Mouse (Mus musculus): ENCODE results near the gene Chchd6.

Gene Chchd6

DNA sequence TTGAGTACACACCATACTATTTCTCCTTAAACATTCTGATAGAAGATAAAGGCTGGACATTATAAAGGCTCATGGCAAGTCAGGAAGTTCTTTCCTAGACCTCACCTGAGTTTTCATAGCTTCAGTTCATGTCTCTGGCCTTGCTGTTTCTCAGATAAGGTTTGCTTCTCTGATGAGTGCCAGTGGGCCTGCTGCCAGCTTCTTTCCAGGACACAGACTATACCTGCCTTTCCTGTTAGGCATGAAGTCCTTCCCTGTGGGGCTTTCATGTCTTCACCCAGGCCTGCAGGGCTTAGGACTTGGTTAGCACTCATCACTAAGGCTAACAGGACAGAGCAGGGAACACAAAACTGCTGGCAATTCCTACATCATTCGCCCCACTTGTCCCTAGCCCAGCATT, 186.4 kb downstream of the Chchd6 start:
- in situ Hi-C loops (cut with MboI, MseI): no loop called here

DNA sequence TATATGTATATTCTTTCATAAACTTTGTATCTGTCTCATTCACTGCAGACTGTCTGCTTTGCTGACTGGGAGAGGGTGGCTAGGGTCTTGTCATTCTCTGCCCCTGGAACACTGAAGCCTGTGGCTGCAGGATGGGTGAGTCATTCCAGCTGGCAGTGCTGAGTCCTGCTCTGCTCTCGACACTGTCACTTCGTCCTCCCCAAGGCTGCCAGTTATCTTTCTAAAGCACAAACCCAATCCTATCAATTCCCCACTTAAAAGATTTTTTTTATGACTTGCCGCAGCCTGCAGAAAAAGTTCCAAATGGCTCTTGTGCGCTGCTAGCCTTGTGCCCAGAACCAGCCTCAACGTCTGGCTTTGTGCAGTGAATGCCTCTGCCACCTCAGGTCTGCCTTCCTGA, 187.2 kb downstream of the Chchd6 start:
- in situ Hi-C loops (cut with MboI, MseI): no loop called here

DNA sequence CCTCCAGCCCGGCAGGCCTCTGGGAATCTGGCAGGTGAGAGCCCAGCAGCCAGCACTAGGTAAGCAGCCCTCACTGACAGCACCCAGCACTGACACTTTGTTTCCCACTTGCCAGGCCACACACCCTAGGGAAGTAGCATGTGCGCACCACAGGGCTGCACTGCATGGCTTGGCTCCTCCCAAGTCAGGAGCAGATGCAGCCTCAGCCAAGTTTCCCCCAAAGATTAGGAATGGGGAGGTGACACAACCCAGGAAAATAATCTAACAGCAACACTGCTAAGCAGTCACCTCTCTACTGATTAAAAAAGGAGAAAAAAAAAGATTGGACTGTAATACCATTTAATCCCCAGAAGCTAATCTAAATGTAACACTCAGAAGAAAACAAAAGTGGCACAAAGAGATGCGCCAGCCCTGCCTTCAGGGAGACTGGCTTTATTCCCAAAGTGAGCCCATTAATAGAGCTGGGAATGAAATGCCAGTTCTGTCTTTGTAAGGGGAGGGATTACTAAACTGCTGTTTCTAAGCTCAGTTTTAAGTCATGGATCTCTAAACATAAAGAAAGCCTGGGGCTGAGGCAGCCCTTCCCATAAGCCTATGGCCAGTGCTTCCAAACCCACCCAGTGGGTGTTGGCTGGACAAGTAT, 188.1 kb downstream of the Chchd6 start:
- in situ Hi-C loops (cut with MboI, MseI): no loop called here

- in situ Hi-C loops (cut with MboI, MseI): no loop called here
These were observed 190.5 kb downstream of the Chchd6 start for GRCm38 (mm10) chr6:89404964-89405363.

DNA sequence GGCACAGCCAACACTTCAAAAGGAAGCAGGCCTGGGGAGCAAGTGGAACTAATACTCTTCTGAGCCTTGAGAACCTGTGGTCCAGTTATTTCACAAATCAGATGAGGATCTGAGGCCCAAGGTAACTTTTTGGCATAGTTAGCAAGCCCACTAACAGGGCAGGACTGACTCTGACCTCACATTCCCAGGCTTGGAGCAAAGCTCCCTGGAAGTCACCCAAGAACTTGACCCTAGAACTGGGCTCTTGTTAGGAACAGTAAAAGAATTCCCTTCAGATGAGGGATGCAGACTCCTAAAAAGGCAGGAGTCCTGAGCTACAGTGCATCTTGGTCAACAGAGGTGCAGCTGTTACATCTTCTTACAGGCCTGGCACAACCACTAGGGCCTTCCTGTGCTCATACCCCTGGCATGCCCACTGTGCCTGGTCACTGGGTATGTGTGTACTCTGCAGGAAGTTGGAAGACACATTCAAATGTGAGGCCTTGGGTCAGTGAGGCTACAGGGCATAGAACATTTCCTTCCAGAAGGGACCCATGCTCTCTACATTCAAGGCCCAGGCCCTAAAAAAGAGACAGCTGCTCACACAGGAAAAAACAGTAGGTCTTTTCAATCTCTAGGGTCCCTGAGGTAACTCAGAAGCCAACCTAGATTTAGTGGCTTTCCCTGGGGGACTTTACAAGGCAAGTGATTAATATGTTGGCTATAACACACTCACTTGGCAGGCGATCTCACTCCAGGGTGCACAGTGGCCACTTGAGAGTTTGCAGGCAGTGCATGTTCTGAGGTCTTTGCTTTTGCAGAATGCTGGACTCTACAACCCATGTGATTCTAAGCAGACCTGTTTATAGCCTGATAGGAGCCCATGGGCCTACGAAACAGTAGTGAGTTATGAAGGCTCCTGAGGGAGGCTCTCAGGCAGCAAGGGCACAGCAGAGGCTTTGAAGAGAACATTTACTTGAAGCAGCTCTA, 191.9 kb downstream of the Chchd6 start:
- in situ Hi-C loops (cut with MboI, MseI): no loop called here

DNA sequence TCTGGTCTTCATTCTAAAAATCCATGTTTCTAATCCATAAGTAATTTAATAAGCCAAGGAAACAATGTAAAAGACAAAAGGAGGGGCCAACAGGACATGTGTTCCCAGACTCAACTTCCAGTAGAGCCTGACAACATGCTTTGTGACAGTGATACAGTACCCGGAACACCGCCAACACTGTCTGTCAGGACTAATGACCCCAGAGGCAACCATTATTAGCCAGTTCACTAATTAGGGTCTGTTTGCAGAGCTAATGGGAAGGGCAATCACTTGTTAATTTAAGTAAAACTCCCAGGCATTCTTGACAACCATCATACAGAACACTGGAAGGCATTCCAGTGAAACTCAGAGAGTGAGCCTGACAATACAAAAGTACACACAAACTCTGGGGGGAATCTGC, 193.0 kb downstream of the Chchd6 start:
- in situ Hi-C loops (cut with MboI, MseI): no loop called here

GRCm38 (mm10) chr6:89399564-89399963, 195.9 kb downstream of the Chchd6 start:
- in situ Hi-C loops (cut with MboI, MseI): no loop called here

- in situ Hi-C loops (cut with MboI, MseI): no loop called here
These were observed 197.5 kb downstream of the Chchd6 start for GRCm38 (mm10) chr6:89397919-89398318.

DNA sequence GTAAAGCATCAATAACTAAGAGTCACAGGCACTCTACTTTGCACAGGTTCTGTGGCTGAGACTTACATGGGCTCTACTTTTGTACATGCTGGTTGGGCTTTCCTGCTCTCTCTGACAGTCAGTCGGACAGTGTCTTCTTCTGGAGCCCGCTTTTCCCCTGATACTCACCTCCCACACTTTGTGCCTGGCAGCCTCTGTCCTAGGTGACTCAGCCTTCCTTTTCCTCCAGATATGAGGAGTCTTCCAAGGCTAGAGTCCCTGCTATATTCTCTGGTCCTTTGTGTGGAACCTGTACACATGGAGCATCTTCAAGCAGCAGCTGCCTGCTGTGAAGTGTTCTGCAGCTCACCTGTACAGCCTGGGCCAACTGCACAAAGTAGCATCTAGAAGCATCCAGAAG, 201.6 kb downstream of the Chchd6 start:
- in situ Hi-C loops (cut with MboI, MseI): no loop called here

- in situ Hi-C loops (cut with MboI, MseI): no loop called here
These were observed 203.2 kb downstream of the Chchd6 start for GRCm38 (mm10) chr6:89392213-89392612.

DNA sequence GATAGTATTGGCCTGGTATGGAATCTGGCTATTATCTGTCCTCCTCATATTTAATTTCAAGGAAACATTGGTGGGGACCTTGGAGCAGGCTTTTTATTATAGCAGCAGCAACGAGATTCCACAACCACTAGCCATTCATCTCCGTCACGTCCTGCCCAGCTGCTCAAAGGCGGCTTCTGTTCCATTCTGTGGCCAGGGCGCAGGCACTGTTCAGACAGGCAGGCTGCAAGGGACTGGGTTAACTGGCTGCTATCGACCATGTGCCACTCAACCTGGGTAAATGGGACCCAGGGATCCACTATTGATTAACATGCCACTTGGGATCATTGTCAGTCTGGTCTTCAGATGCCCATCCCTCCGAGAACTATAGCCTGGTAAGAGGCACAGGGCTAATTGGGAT, 205.7 kb downstream of the Chchd6 start:
- in situ Hi-C loops (cut with MboI, MseI): loop anchor here (10.0 kb wide), 1 partner anchor 155 kb away; no protein-coding TSS in a partner anchor

- in situ Hi-C loops (cut with MboI, MseI): loop anchor here (10.0 kb wide), 1 partner anchor 158 kb away; no protein-coding TSS in a partner anchor
These were observed 208.5 kb downstream of the Chchd6 start for GRCm38 (mm10) chr6:89386956-89387355.

- in situ Hi-C loops (cut with MboI, MseI): loop anchor here (10.0 kb wide), 1 partner anchor 160 kb away; no protein-coding TSS in a partner anchor
These were observed 210.8 kb downstream of the Chchd6 start for GRCm38 (mm10) chr6:89384699-89385098.

DNA sequence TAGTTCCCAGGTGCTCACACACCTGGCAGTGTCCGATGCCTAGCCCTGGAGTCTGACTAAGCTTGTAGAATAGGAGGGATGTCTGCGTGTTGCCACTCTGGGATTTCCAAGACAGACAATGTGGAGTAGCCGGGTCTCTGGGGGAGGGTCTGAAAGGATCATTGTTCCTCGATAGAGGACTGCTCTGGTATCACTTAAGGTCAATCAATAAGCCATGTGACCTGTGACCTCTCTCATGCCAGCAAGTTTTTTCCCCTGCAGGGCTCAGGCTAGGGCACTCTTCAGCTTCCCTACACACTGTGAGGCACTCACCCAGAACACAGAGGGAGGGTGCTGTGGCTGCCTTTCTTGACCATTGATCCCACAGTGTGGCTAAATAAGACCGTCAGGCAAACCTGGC, 213.6 kb downstream of the Chchd6 start:
- in situ Hi-C loops (cut with MboI, MseI): loop anchor here (10.0 kb wide), 1 partner anchor 163 kb away; no protein-coding TSS in a partner anchor

DNA sequence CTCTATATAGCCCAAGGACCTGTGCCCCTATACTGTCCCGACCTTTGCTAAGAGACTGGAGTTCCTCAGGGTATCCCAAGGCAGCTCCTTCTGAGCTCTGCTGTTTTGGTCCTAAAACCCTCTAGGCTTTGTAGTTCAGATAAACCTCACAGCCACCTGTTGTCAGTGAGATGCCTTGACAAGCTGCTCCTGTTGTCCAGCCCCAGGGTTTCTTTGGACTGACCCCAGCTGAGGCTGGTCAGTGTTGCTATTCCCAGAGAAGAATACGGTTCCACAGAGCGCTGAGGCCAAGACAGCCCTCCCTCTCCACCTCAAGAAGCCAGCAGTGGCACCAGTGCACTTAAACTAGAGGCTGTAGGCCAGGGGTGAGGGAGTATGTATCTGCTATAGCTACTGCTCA, 214.3 kb downstream of the Chchd6 start:
- in situ Hi-C loops (cut with MboI, MseI): loop anchor here (10.0 kb wide), 1 partner anchor 164 kb away; no protein-coding TSS in a partner anchor

- in situ Hi-C loops (cut with MboI, MseI): loop anchor here (10.0 kb wide), 1 partner anchor 164 kb away; no protein-coding TSS in a partner anchor
These were observed 214.7 kb downstream of the Chchd6 start for GRCm38 (mm10) chr6:89380751-89381150.

DNA sequence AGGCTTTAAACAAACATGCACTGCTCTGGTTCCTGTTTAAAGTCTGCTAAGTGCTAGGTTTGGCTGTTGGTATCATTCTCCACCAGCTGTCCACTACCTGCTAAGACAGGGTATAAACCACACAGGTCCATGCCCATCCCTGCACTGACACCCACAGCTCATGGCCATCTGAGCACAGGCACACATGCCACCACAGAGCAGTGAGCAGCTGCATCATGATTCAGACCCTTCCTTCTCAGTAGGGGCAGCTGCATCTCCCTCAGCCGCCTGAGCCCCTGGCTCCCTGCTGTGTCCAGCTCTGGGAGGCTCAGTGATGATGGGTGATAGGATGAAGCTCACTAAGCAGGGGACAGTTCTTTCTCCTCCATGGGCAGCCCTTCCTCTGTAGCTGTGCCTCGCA, 217.2 kb downstream of the Chchd6 start:
- in situ Hi-C loops (cut with MboI, MseI): no loop called here

- in situ Hi-C loops (cut with MboI, MseI): no loop called here
These were observed 226.6 kb downstream of the Chchd6 start for GRCm38 (mm10) chr6:89368812-89369211.

DNA sequence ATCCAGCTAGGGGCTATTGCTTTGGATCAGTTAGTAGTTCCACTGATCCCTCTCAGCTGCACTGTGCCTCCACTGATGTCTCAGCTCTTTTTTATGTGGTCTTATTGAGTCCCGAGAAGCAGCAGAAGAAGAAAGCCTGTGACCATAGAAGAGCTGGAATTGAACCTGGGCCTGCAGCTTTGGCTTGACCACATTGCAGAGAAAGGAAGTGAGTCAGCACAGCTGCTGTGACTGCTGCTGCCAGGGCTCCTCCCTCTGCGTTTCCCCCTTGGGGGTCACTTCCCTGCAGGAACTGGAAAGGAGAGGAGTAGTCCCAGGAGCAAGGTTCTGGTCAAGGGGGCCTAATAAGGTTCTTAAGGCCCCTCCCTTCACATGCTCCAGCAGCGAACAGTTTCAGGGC, 231.1 kb downstream of the Chchd6 start:
- in situ Hi-C loops (cut with MboI, MseI): loop anchor here (5.0 kb wide), 1 partner anchor 273 kb away; no protein-coding TSS in a partner anchor

DNA sequence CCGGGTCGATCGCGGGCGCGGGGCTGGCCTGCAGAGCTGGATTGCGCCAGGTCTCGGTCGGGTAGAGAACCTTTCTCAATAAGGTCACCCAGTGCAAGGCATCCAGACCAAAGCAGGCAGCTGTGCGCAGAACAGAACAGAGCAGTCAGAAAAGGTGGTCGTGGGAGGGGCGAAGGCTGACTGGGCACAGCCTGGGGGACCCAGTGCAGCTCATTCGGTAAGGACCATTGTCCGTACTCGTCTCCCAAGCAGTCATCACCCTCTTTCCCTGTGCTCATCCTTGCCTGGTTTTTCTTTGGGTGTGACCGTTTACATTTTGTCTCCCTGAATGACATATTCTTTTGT, 232.4 kb downstream of the Chchd6 start:
- in situ Hi-C loops (cut with MboI, MseI): loop anchor here (5.0 kb wide), 1 partner anchor 274 kb away; no protein-coding TSS in a partner anchor

DNA sequence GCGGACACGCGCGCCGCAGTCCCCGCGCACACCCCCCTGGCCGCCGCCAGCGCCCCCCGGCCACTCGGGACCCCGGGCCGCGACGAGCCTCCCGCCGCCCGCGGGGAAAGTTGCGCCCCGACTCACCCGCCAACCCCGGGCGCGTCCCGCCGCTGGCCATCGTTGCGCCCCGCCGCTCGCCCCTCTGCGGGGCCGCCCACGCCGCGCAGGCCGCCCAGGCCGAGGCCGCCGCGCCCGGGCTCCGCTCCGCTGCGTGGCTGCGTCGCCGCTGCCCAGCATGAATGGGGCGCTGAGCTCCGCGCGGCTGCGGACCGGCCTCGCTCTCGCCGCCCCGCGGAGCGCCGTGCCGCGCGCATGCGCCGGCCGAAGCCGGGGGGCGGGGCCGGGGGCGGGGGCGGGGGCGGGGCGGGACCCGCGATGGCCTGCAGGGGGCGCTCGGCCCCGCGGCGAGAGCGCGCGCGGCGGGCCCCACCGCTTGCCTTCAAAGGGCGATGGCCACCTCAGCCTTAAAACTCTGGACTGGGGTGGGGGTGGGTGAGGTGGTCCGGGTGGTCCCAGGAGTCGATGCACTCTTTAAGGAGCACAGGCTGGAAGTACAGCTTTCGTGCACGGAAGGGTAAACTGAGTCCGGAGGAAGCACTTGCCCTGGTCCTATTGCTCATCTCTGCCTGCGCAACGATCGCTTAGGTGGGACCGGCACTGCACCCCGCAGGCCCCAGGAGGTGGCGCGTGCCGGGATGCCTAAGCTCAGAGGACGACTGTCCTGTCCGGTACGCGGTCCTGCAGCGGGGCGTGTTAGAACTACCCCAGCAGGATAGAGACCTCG, 233.0 kb downstream of the Chchd6 start, which contains the start of gene Plxna1:
TSS of gene Plxna1 (minus strand) at position 340 of the 826 bp plus-strand sequence.
- in situ Hi-C loops (cut with MboI, MseI): loop anchor here (5.0 kb wide), 1 partner anchor 275 kb away; no protein-coding TSS in a partner anchor

Measured in T-helper 2 cell (primary cell).